Mouse (Mus musculus) megakaryocyte progenitor cell, adult 5-6 weeks (primary cell): Measurements from ENCODE around the gene Ankar. TPM values are rescaled to one million over a fixed set of nuclear protein-coding genes. Genes with fewer than 3 reads are reported as not detected.

Experiments
- ATAC-seq: replicated peaks from 2 replicates; pipeline ENCODE4 v1.8.0; 2016; ENCODE audit warnings: mild to moderate bottlenecking, moderate TSS enrichment, inconsistent platforms; ENCODE audit not compliant: poor library complexity
- total RNA-seq, 2 experiments: library from RNA; stranded (forward) in 1 of 2; stranded (reverse) in 1 of 2; fragments of 157-497, 149-512 nt in 1 of 2; fragments of 200-1000 nt in 1 of 2; gene quantifications; 2 replicates each; pipeline versions ENCODE4 v1.2.3 to v1.2.4; 2015 to 2017

Gene Ankar
- total RNA-seq, 2 experiments from 2014 or later, result not detected

DNA sequence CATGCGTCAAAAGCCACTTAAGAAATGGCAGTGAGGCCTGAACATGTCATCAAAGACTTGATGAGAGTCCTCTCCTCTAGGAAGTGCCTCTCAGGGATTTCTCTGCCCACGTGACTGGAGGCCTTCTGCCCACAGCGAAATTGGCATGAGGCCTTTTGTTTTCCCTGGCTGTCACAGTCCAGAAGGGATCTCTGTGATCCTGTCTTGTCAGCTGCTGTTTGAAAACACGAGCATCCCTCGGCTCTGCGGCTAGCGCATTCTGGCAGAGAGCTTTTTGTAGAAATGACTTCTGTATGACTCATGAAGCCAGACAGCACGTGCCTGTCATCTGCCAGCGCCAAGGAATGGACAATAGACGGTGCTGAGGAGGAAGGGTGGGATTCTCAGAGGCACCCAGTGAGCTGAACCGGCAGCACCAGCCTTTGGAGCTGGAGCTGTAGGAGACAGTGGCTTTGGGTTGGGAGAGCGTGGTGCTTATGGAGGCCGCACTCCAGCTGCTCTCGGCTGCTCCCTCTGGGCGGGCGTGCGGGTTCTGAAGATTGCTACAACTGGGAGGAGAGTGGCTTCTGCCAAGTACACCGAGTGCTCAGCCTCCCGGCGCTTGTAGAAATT lies 106.9 kb downstream of the Ankar start:
- no peak for ATAC-seq

Other genes with a start within 250 kb of the Ankar start
- 0.02 TPM in 1 of 2 replicates, not detected in the other for gene March4, start 163.6 kb downstream of the Ankar start, total RNA-seq (2015)
- gene March4, start 163.6 kb downstream of the Ankar start, total RNA-seq (2017), result 0.12 TPM in 1 of 2 replicates, not detected in the other
- gene Smarcal1, start 117.3 kb downstream of the Ankar start, total RNA-seq (2015), result 20.1 and 24.7 TPM in 2 replicates
- gene Smarcal1, start 117.3 kb downstream of the Ankar start, total RNA-seq (2017), result 26.7 and 28.9 TPM in 2 replicates
- 1,390 and 1,455 TPM in 2 replicates for gene Rpl37a, start 10.7 kb upstream of the Ankar start, total RNA-seq (2015)
- 472 and 633 TPM in 2 replicates for gene Rpl37a, start 10.7 kb upstream of the Ankar start, total RNA-seq (2017)
- not detected in 2 replicates for gene Igfbp2, start 123.9 kb upstream of the Ankar start, total RNA-seq (2015)
- not detected in 2 replicates for gene Igfbp2, start 123.9 kb upstream of the Ankar start, total RNA-seq (2017)
- 0.20 and 0.39 TPM in 2 replicates for gene Igfbp5, start 174.3 kb upstream of the Ankar start, total RNA-seq (2015)
- gene Igfbp5, start 174.3 kb upstream of the Ankar start, total RNA-seq (2017), result 0.07 and 0.12 TPM in 2 replicates